Mouse (Mus musculus): ENCODE data around the gene S100pbp. TPM values are rescaled to one million over a fixed set of nuclear protein-coding genes. Genes with fewer than 3 reads are reported as not detected.
A peak's percentile ranks its signal among the peaks of the same experiment; 100 is the strongest.

The S100pbp gene
- polyA plus RNA-seq, 1 experiment from 2014 or later = 7.3 TPM

GRCm38 (mm10) chr4:129188803-129189541, 555 bp downstream of the S100pbp start:
- WGBS = 2% methylated on average over 28 of the region's 74 CpGs
- peak overlapping the region; percentile 82 for H3K4me3 ChIP-seq (ENCODE audit: low read depth, low read length)
- TF ChIP-seq CTCF (IDR thresholded peaks at IDR 0.05) (peak; percentile 12; the same call in 1 of the 2 replicates), EP300 (IDR thresholded peaks at IDR 0.05) (no peak)
- peak overlapping the region; percentile 90 for H3K27ac ChIP-seq (ENCODE audit: low read length)
- H3K9me3 ChIP-seq (ENCODE audit: low read length) = no peaks in the 10 kb centered on the region
- H3K4me1 ChIP-seq (ENCODE audit: insufficient read depth, low read depth, low read length) = peaks cover 10% of the 10 kb centered on the region
- no peaks in the 10 kb centered on the region for H3K27me3 ChIP-seq (replicated peaks; ENCODE audit: insufficient read depth, low read length)
- ATAC-seq (peak; percentile 63), DNase-seq (ENCODE audit: low spot score) (peak; percentile 54)
- H3K4me2 ChIP-seq (replicated peaks; ENCODE audit: low read depth, low read length) = peak overlapping the region; percentile 88
- no peaks in the 10 kb centered on the region for H3K36me3 ChIP-seq (ENCODE audit: insufficient read depth, low read length)
- peak overlapping the region; percentile 73 for H3K9ac ChIP-seq (replicated peaks; ENCODE audit: low read depth)

GRCm38 (mm10) chr4:129188041-129188659, 1.4 kb downstream of the S100pbp start:
- ATAC-seq = no peak
- Histone ChIP-seq H3K4me3 (ENCODE audit: low read depth, low read length) (peak overlapping the region; percentile 82; the same call in 1 of the 2 replicates), H3K27me3 (replicated peaks; ENCODE audit: insufficient read depth, low read length) (no peaks in the 10 kb centered on the region), H3K9ac (replicated peaks; ENCODE audit: low read depth) (no peak overlapping the region; the same call in 1 of the 2 replicates), H3K4me2 (replicated peaks; ENCODE audit: low read depth, low read length) (peak overlapping the region; percentile 88), H3K36me3 (ENCODE audit: insufficient read depth, low read length) (no peaks in the 10 kb centered on the region), H3K27ac (ENCODE audit: low read length) (0 out of 2 replicates have a peak overlapping the region, but pooled peaks have one; percentile 90), H3K4me1 (ENCODE audit: insufficient read depth, low read depth, low read length) (peaks cover 10% of the 10 kb centered on the region), H3K9me3 (ENCODE audit: low read length) (no peaks in the 10 kb centered on the region)
- no peak for DNase-seq (ENCODE audit: low spot score)
- no peak for TF ChIP-seq EP300 (IDR thresholded peaks at IDR 0.05)
- TF ChIP-seq CTCF (IDR thresholded peaks at IDR 0.05) = no peak
- WGBS = 39% methylated on average over 5 of the region's 5 CpGs

GRCm38 (mm10) chr4:129179560-129179959, 10.0 kb downstream of the S100pbp start:
- Histone ChIP-seq H3K4me3 (ENCODE audit: low read depth, low read length) (no peak overlapping the region), H3K27ac (ENCODE audit: low read length) (no peak overlapping the region), H3K4me2 (replicated peaks; ENCODE audit: low read depth, low read length) (no peak overlapping the region), H3K36me3 (ENCODE audit: insufficient read depth, low read length) (no peaks in the 10 kb centered on the region; the same call in 1 of the 2 replicates), H3K27me3 (replicated peaks; ENCODE audit: insufficient read depth, low read length) (no peaks in the 10 kb centered on the region), H3K9ac (replicated peaks; ENCODE audit: low read depth) (no peak overlapping the region), H3K9me3 (ENCODE audit: low read length) (no peaks in the 10 kb centered on the region), H3K4me1 (ENCODE audit: insufficient read depth, low read depth, low read length) (no peaks in the 10 kb centered on the region)
- ATAC-seq (no peak), DNase-seq (ENCODE audit: low spot score) (peak; percentile 22)
- TF ChIP-seq CTCF (IDR thresholded peaks at IDR 0.05) (peak; percentile 50), EP300 (IDR thresholded peaks at IDR 0.05) (no peak)
- WGBS = 69% methylated on average over 1 of the region's 1 CpGs

- TF ChIP-seq CTCF (IDR thresholded peaks at IDR 0.05) (no peak; the same call in 1 of the 2 replicates), EP300 (IDR thresholded peaks at IDR 0.05) (no peak)
- no peak overlapping the region for H3K4me3 ChIP-seq (ENCODE audit: low read depth, low read length)
- no peak for ATAC-seq
- H3K4me2 ChIP-seq (replicated peaks; ENCODE audit: low read depth, low read length) = no peak overlapping the region
- H3K27me3 ChIP-seq (replicated peaks; ENCODE audit: insufficient read depth, low read length) = no peaks in the 10 kb centered on the region
- no peaks in the 10 kb centered on the region for H3K4me1 ChIP-seq (ENCODE audit: insufficient read depth, low read depth, low read length)
- no peak for DNase-seq (ENCODE audit: low spot score)
- H3K9me3 ChIP-seq (ENCODE audit: low read length) = no peaks in the 10 kb centered on the region
- H3K27ac ChIP-seq (ENCODE audit: low read length) = no peak overlapping the region
- 71% methylated on average over 1 of the region's 1 CpGs for WGBS
- no peak overlapping the region for H3K9ac ChIP-seq (replicated peaks; ENCODE audit: low read depth)
- H3K36me3 ChIP-seq (ENCODE audit: insufficient read depth, low read length) = peaks cover 17% of the 10 kb centered on the region; the same call in 1 of the 2 replicates
Observed at GRCm38 (mm10) chr4:129172529-129172928, 17.0 kb downstream of the S100pbp start.

- no peaks in the 10 kb centered on the region for H3K36me3 ChIP-seq (ENCODE audit: insufficient read depth, low read length)
Observed at GRCm38 (mm10) chr4:129161581-129162255, 27.8 kb downstream of the S100pbp start.

GRCm38 (mm10) chr4:129161076-129161475, 28.5 kb downstream of the S100pbp start:
- 90% methylated on average over 1 of the region's 1 CpGs for WGBS
- TF ChIP-seq EP300 (IDR thresholded peaks at IDR 0.05) (no peak), CTCF (IDR thresholded peaks at IDR 0.05) (no peak)

More at GRCm38 (mm10) chr4:129161581-129162255, 27.8 kb downstream of the S100pbp start:
- WGBS = 86% methylated on average over 4 of the region's 4 CpGs
- Histone ChIP-seq H3K27me3 (replicated peaks; ENCODE audit: insufficient read depth, low read length) (no peaks in the 10 kb centered on the region), H3K27ac (ENCODE audit: low read length) (no peak overlapping the region), H3K9me3 (ENCODE audit: low read length) (no peaks in the 10 kb centered on the region), H3K9ac (replicated peaks; ENCODE audit: low read depth) (no peak overlapping the region), H3K4me2 (replicated peaks; ENCODE audit: low read depth, low read length) (no peak overlapping the region), H3K4me1 (ENCODE audit: insufficient read depth, low read depth, low read length) (no peaks in the 10 kb centered on the region), H3K4me3 (ENCODE audit: low read depth, low read length) (no peak overlapping the region)
- TF ChIP-seq EP300 (IDR thresholded peaks at IDR 0.05) = no peak
- TF ChIP-seq CTCF (IDR thresholded peaks at IDR 0.05) = no peak
- ATAC-seq (no peak), DNase-seq (ENCODE audit: low spot score) (no peak)

More at GRCm38 (mm10) chr4:129161076-129161475, 28.5 kb downstream of the S100pbp start:
- no peaks in the 10 kb centered on the region for H3K27me3 ChIP-seq (replicated peaks; ENCODE audit: insufficient read depth, low read length)
- H3K36me3 ChIP-seq (ENCODE audit: insufficient read depth, low read length) = no peaks in the 10 kb centered on the region
- no peak overlapping the region for H3K4me3 ChIP-seq (ENCODE audit: low read depth, low read length)
- H3K4me1 ChIP-seq (ENCODE audit: insufficient read depth, low read depth, low read length) = no peaks in the 10 kb centered on the region
- ATAC-seq (no peak), DNase-seq (ENCODE audit: low spot score) (no peak)
- no peaks in the 10 kb centered on the region for H3K9me3 ChIP-seq (ENCODE audit: low read length)
- H3K4me2 ChIP-seq (replicated peaks; ENCODE audit: low read depth, low read length) = no peak overlapping the region
- no peak overlapping the region for H3K27ac ChIP-seq (ENCODE audit: low read length)
- no peak overlapping the region for H3K9ac ChIP-seq (replicated peaks; ENCODE audit: low read depth)

Data from lung, postnatal 0 days (tissue).